Mouse (Mus musculus) urinary bladder, postnatal 14 days (tissue): ENCODE results near the gene Ptpn23.
"Not testable (repeated sequence)": the region's sequence is repeated elsewhere in the genome, so short reads cannot be mapped to it uniquely, and the experiment has no call there.

Experiments used
- DNase-seq: peaks from one replicate; pipeline ENCODE4 v3.0.0; 2021; ENCODE audit warnings: low spot score

Ptpn23 gene

GRCm38 (mm10) chr9:110408099-110408773 lies at the start of gene Ptpn23:
Gene Ptpn23 (minus strand): TSS chr9:110408213.
- peak; percentile 96 for DNase-seq

- DNase-seq = no peak
Observed at GRCm38 (mm10) chr9:110452523-110452922, 44.5 kb upstream of the Ptpn23 start.

DNA sequence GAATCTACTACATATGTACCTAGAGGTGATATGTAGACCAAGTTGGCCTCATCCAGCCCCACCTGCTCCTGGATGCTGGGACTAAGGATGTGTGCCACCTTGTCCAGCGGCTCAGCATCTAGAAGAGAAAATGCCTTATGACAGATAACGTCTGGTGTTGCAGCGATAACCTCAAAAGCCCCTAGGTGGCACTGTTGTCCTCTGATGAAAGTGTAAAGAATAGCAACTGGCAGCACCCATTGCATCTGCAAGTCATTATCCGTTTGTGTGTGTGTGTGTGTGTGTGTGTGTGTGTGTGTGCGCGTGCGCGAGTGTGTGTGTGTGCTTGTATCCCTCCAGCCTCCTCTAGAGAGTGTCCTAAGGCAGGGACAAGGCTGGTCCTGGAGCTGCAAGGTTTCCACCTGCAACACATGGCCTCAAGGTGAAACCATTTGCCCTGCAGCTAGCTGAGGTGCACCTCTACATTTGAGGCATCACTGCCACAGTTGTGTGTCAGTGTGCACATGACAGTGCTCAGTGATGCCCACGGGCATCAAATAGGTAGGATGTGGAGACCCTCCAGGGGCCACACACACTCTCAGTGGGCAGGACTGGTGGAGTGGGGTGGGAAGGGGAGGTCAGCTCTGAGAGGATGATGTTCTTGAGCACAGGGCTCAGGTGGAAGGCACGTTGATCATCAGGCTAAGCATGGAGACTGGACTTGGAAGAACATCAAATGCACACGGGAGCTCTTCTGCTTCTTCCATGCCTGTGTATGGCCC lies 41.0 kb upstream of the Ptpn23 start:
- DNase-seq = peak; percentile 70

DNA sequence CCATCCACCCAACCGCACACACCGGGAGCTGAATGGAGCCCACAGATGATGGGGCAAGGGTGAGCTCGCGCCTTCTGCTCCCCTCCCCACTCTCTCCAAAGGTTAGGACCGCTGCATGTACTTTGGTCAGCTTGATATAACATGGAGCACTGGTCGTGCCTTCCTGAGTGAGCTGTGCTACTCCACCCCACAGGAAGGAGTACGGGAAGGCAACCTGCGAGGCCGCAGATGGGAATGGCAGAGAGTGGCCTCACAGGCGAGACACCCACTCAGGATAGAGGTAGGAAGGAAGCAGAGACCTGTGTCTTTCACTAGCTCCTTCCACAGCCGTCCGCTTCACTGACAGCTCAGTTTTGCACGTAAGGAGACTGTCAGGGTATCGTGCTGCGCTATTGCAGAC lies 40.3 kb upstream of the Ptpn23 start:
- no peak for DNase-seq

GRCm38 (mm10) chr9:110440559-110440958 lies 32.5 kb upstream of the Ptpn23 start:
- no peak for DNase-seq

GRCm38 (mm10) chr9:110440049-110440448 lies 32.0 kb upstream of the Ptpn23 start:
- no peak for DNase-seq

- no peak for DNase-seq
Observed at GRCm38 (mm10) chr9:110436041-110436440, 28.0 kb upstream of the Ptpn23 start.

GRCm38 (mm10) chr9:110433045-110433444 lies 25.0 kb upstream of the Ptpn23 start:
- no peak for DNase-seq

GRCm38 (mm10) chr9:110431241-110431640 lies 23.2 kb upstream of the Ptpn23 start:
- no peak for DNase-seq

DNA sequence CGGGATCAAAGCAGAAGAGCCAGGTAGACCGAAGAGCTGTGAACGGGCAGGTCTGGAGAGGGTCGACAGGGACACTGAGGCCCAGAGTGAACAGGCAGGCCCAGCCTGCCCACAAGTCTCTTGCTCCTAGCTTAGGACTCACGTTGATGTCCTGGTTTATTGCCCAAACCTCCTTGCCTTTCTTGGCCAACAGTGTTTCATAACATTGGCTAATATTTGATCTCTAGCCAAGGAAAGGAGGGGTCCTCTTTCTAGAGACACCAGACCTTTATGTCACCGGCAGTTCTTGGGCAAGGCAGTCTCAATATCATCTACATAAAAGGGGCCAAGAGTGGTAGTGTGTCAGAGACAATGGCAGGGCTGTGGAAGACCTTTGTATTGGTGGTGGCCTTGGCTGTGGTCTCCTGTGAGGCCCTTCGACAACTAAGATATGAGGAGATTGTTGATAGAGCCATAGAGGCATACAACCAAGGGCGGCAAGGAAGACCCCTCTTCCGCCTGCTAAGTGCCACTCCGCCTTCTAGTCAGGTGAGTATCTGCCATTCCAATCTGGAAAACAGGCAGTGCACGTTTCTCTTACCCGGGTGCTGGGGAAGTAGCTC lies 11.6 kb upstream of the Ptpn23 start, which contains the start of gene Ngp:
Ngp (plus strand) TSS at position 237 of the 602 bp plus-strand sequence.
- DNase-seq = no peak

DNA sequence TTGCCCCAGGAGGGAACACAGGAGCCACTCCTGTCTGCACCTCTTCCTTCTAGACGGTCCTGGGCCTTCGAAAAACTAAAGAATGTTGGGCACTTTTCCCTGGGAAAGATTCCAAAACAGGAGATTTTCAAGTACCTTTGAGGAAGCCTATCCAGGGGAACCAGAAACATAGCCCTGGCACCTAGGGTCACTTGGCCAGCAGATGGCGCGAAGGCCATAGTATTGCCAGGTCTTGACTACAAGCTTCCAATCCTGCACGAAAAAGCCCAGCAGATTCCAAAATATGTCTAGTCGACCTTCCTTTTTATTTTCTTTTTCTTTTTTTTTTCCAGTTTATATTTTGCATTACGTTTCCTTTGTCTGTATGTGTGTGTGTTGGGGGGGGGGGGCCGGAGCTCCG lies 5.8 kb upstream of the Ptpn23 start:
- peak; percentile 47 for DNase-seq

DNA sequence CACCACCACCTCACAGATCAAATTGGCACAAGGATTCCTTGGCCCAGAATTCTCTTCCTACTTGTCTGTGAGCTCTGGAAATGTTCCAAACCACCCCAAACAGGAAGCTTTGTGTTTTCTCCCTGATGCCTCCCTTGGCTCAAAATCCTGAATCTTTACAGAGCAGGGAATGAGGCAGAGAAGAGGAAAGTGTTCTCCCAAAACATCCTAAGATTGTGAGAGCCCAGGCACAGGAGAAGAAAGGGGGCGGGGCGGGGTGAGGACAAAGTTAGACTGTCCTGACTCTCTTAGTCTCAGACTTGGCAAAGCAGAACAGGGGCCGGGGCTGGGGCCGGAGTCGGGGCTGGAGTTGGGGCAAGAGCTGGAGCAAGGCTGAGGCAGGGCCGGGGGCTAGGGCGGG lies 4.9 kb upstream of the Ptpn23 start:
- no peak for DNase-seq

- peak; percentile 87 for DNase-seq
Observed at GRCm38 (mm10) chr9:110410908-110411887, 3.2 kb upstream of the Ptpn23 start.

DNA sequence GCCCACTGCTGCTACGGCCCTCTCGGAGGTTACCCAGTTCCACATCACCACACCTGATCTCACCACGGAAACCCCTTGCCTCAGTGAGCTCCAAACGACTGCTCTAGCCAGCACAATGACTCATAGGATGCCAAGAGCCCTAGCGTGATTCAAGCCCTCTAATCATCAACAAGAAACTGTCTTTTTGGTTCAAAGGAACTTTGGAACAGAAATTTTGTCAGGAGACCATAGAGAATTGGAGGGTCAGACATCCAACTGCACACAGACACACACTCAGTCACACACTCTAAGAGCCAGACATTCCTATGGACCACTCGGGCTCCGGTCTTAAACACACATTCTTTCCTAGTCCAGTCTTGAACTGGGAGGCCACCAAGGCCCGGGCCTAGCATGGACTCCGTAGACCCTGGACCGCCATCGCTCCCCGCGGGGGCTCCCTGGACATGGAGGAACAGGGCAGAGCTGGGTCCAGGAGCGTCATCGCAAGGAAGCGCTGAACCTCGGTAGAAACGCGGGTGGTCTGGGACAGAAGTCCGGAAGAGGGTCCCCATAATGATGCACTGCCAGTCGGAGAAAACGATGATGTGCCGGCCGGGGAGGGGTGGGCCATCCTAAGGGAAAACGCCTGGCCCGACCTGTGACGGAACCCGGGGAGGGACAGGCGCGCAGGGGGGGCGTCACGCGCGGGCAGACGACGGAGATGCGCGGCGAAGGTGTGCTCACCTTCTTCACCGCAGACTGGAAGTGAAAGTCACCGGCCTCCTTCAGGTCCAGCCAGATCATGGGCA lies 508 bp downstream of the Ptpn23 start:
- no peak for DNase-seq

DNA sequence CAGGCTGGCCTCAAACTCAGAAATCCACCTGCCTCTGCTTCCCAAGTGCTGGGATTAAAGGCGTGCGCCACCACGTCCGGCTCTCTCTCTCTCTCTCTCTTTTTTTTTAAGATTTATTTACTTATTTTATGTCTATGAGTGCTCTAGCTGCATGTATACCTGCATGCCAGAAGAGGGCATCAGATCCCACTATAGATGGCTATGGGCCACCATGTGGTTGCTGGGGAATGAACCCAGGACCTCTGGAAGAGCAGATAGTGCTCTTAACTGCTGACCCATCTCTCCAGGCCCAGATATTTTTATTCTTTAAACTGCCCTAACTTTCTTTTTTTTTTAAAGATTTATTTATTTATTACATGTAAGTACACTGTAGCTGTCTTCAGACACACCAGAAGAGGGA lies 4.8 kb downstream of the Ptpn23 start:
- not testable (repeated sequence) for DNase-seq

DNA sequence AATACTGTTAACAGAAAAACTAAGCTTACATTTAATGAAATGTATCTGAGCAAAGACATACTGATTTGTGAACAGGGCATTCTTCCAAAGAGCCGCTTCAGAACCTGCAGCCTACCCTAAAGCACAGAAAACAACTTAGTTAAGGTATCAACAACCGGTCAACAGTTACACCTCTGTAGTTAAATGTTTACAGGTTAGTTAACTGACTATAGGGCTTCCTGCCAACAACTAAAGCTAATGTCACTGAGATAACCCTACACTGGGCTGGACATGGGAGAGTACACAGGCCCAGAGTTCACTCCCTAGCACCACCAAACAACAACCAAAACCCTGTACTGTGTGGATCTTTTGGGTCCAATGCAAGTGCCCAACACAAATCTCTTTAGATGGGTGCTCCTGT lies 5.3 kb downstream of the Ptpn23 start:
- DNase-seq = no peak

DNA sequence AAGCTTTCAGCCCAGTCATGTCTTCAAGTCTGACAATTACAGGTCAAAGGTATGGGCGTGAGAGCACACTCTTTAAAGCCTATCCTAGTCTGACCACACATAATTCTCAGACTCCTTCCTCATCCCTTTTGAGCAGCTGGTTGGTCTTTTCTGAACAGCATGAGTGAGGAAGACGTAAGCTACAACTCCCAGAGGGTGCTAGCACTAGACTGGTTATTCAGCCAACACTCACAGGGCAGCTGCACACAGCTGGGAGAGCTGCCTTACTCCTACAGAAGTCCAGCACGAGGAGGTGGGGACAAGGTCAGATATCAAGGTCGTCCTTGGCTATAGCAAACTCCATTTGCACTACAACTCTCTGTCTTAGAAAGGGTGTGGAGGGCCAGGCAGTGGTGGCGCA lies 7.4 kb downstream of the Ptpn23 start:
- no peak for DNase-seq

DNA sequence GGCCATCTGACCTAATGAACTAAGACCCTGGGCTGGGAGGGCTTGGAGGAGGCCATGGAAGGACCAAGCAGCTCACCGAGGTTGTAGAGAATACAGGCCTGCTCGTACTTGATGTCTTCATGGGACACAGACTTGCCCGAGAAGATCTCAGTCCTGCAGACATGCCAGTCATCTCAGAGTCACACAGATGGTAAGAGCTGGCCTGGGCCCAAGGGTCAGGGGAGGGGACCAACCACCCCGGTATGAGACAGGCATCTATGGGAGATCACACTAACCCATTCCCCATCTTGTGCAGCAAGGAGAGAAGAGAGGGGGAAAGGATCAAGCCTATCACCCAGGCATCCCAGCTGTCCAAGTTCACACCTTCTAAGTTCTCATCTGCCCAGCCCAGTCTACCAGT lies 14.7 kb downstream of the Ptpn23 start:
- DNase-seq = no peak

GRCm38 (mm10) chr9:110390843-110391242 lies 17.2 kb downstream of the Ptpn23 start:
- no peak for DNase-seq

GRCm38 (mm10) chr9:110388011-110388410 lies 20.0 kb downstream of the Ptpn23 start:
- no peak for DNase-seq

GRCm38 (mm10) chr9:110384369-110384929 lies 23.6 kb downstream of the Ptpn23 start:
- DNase-seq = no peak
